Mouse (Mus musculus) hindbrain, embryonic 14.5 days (tissue): Measurements from ENCODE around the gene Npdc1. TPM values are rescaled to one million over a fixed set of nuclear protein-coding genes. Genes with fewer than 3 reads are reported as not detected.
"Not testable (repeated sequence)": the region's sequence is repeated elsewhere in the genome, so short reads cannot be mapped to it uniquely, and the experiment has no call there.

ENCODE experiments used
- ATAC-seq: fragments of 200-750 bp; cut with Nextera tagmentation; 2 replicates; pipeline ENCODE4 v1.8.0; 2017; ENCODE audit warnings: moderate number of reproducible peaks, mild to moderate bottlenecking, moderate TSS enrichment, moderate library complexity; ENCODE audit not compliant: low FRiP score
- DNase-seq: peaks from one replicate; pipeline ENCODE4 v3.0.0-alpha.2; 2015; ENCODE audit warnings: low spot score
- H3K27ac ChIP-seq: fragments of 300-500 bp; sonication (generic); 2 replicates; pipeline ENCODE4 v1.5.1; 2014; ENCODE audit warnings: mild to moderate bottlenecking, moderate library complexity
- H3K27me3 ChIP-seq: fragments of 300-500 bp; sonication (generic); 2 replicates; pipeline ENCODE4 v1.6.1; 2014; ENCODE audit warnings: mild to moderate bottlenecking, low read length, mixed read lengths; ENCODE audit not compliant: control insufficient read depth, insufficient read depth
- H3K36me3 ChIP-seq: fragments of 300-500 bp; sonication (generic); replicated peaks from 2 replicates; pipeline ENCODE4 v1.6.1; 2014; ENCODE audit not compliant: control insufficient read depth, insufficient read depth
- H3K4me1 ChIP-seq: fragments of 300-500 bp; sonication (generic); replicated peaks from 2 replicates; pipeline ENCODE4 v1.6.1; 2014; ENCODE audit warnings: antibody characterized with exemption, low read length, mixed read lengths; ENCODE audit not compliant: control insufficient read depth, insufficient read depth
- H3K4me2 ChIP-seq: fragments of 300-500 bp; sonication (generic); replicated peaks from 2 replicates; pipeline ENCODE4 v1.6.1; 2014; ENCODE audit warnings: mild to moderate bottlenecking, moderate library complexity
- H3K4me3 ChIP-seq: fragments of 300-500 bp; sonication (generic); replicated peaks from 2 replicates; pipeline ENCODE4 v1.5.1; 2014; ENCODE audit warnings: mild to moderate bottlenecking, low read length
- H3K9ac ChIP-seq: fragments of 300-500 bp; sonication (generic); 2 replicates; pipeline ENCODE4 v1.6.1; 2014
- H3K9me3 ChIP-seq: fragments of 300-500 bp; sonication (generic); 2 replicates; pipeline ENCODE4 v1.6.1; 2016; ENCODE audit warnings: low read length; ENCODE audit not compliant: control insufficient read depth
- WGBS: fragments of 180-500 bp; shearing (Covaris S2); extraction: QIAGEN DNeasy Blood & Tissue Kit; methylation state at CpG from one replicate; pipeline ENCODE4 v1.1.7; 2014; 5-methylcytosine and 5-hydroxymethylcytosine counted together
- polyA plus RNA-seq: library from polyadenylated mRNA; unstranded; fragments of >200 nt; fragmentation: Nextera tagmentation; extraction: Ambion mirVana; gene quantifications from 2 replicates; pipeline ENCODE4 v1.2.1, GENCODE M21; 2014

Gene Npdc1
- polyA plus RNA-seq, 1 experiment from 2014 or later: 378 TPM

DNA sequence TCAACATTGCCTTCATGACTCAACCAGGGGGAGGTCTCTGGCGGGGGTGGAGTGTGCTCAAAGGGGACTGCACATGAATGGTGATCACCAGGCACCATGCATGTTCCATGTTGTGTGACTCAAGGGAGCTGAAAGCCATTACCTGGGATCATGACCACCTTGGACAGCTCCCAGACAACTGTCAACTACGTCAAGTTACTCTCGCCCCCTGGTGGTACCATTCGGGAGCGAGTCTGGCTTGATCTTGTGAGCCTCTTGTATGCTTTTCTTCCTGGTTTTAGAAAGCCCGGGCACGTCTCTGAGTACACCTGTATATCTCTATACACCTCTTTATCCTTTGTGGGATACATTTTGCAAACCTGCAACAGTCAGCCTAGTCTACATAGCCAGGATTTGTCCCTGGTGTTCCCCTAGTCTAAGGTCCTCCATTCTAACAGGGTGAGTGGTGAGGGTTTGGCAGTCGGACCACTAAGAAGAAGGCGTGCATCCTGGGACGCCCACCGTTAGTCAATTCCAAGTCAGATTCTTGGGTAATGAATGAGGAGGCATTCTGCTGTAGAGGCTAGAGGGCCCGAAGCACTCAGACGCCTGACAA, 3.3 kb downstream of the Npdc1 start:
- Histone ChIP-seq H3K27ac (peak overlapping the region; percentile 95), H3K9ac (peak overlapping the region; percentile 99), H3K4me1 (peaks cover 32% of the 10 kb centered on the region), H3K4me3 (peak overlapping the region; percentile 94), H3K27me3 (peaks cover 34% of the 10 kb centered on the region), H3K36me3 (peaks cover 10% of the 10 kb centered on the region), H3K9me3 (no peaks in the 10 kb centered on the region), H3K4me2 (peak overlapping the region; percentile 62)
- DNase-seq (peak; percentile 88), ATAC-seq (peak; percentile 9; the same call in 1 of the 2 replicates)
- under 1% methylated on average over 13 of the region's 13 CpGs for WGBS

DNA sequence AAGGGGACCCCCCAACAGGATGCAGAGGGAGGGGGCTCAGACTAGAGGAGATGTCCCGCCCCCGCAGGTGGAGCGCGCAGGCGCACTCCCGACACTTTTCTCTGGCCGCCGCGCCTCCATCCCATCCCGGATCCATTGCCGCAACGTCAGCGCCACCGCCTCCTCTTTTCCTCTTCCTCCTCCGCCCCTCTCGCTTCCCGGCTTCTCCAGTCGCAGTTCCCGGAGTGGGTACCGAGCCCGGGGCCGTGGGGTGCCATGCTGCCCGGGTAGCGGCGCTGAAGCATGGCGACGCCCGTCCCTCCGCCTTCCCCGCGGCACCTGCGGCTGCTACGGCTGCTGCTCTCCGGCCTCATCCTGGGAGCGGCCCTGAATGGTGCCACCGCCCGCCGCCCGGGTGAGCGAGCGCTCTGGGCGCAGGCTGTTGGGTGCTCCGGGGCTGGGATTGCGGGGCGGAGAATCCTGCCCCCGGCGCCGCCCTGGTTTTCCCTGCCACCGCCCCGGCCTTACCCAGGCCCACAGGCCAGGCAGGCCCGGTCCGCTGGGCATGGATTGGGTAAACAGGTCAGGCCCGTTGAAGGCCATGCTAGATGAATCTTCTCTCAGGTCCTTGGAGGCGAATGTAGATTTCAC, 3.9 kb downstream of the Npdc1 start:
- H3K4me1 ChIP-seq: peaks cover 32% of the 10 kb centered on the region
- peaks cover 16% of the 10 kb centered on the region for H3K36me3 ChIP-seq
- peak overlapping the region; percentile 94 for H3K4me3 ChIP-seq
- peak; percentile 82 for DNase-seq
- peaks cover 28% of the 10 kb centered on the region for H3K27me3 ChIP-seq
- no peaks in the 10 kb centered on the region for H3K9me3 ChIP-seq
- peak overlapping the region; percentile 95 for H3K27ac ChIP-seq
- H3K4me2 ChIP-seq: peak overlapping the region; percentile 62
- under 1% methylated on average over 48 of the region's 54 CpGs for WGBS
- ATAC-seq: peak; percentile 85
- H3K9ac ChIP-seq: peak overlapping the region; percentile 99

DNA sequence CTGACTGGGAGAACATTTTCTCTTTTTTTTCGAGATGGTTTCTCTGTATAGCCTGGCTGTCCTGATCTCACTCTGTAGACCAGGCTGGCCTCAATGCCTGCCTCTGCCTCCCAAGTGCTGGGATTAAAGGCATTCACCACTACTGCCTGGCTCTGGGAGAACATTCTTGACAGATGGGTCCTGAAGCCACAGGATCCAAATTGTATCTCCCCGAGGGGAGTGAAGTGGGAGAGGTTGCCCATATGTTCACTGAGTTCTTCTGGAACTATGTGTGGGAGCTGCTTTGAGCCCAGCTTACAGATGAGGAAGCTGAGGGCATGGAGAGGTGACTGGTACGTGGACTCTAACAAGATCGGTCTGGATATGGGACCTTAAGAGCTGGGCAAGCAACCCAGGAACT, 4.8 kb downstream of the Npdc1 start:
- DNase-seq (no peak), ATAC-seq (no peak)
- H3K27me3 ChIP-seq: peaks cover 19% of the 10 kb centered on the region
- peaks cover 25% of the 10 kb centered on the region for H3K36me3 ChIP-seq
- H3K27ac ChIP-seq: peak overlapping the region; percentile 95; the same call in 1 of the 2 replicates
- H3K4me1 ChIP-seq: peaks cover 32% of the 10 kb centered on the region
- no peaks in the 10 kb centered on the region for H3K9me3 ChIP-seq
- H3K4me2 ChIP-seq: peak overlapping the region; percentile 62
- H3K4me3 ChIP-seq: peak overlapping the region; percentile 94
- H3K9ac ChIP-seq: peak overlapping the region; percentile 99
- WGBS: 85% methylated on average over 4 of the region's 4 CpGs

DNA sequence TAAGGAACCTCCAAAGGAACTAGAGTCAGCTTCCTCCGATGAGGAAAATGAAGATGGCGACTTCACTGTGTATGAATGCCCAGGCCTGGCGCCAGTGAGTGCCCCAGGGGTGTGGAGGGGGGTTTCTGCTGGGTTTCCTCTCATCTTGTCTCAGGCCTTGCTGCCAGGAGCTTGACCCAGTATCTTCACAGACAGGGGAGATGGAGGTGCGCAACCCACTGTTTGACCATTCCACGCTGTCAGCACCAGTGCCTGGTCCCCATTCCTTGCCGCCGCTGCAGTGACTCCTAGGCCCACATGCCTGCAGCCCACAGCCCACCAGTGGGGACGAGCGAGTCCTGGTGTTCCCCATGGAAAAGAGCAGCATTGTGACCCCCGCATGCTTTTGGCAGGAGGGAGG, 9.8 kb downstream of the Npdc1 start:
- WGBS: 90% methylated on average over 10 of the region's 10 CpGs
- Histone ChIP-seq H3K27me3 (no peaks in the 10 kb centered on the region), H3K36me3 (peaks cover 67% of the 10 kb centered on the region), H3K4me1 (peaks cover 16% of the 10 kb centered on the region), H3K9ac (no peak overlapping the region), H3K4me3 (no peak overlapping the region), H3K4me2 (no peak overlapping the region), H3K9me3 (no peaks in the 10 kb centered on the region), H3K27ac (no peak overlapping the region)
- DNase-seq (no peak), ATAC-seq (no peak)

DNA sequence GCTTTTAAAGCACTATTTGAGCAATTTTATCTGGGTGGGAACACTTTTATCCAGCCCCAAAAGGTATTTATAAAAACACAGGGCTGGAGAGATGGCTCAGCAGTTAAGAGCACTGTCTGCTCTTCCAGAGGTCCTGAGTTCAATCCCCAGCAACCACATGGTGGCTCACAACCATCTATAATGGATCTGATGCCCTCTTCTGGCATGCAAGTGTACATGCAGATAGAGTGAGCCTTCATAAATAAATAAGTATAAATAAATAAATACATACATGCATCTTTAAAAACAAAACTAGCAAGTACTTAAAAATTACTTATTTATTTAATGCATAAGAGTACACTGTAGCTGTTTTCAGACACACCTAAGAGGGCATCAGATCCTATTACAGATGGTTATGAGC, 14.3 kb downstream of the Npdc1 start:
- not testable (repeated sequence) for ATAC-seq, H3K9me3 ChIP-seq, H3K4me3 ChIP-seq, H3K4me2 ChIP-seq, H3K27ac ChIP-seq, H3K9ac ChIP-seq, H3K4me1 ChIP-seq, H3K27me3 ChIP-seq, DNase-seq
- H3K36me3 ChIP-seq: peaks cover 51% of the 10 kb centered on the region

DNA sequence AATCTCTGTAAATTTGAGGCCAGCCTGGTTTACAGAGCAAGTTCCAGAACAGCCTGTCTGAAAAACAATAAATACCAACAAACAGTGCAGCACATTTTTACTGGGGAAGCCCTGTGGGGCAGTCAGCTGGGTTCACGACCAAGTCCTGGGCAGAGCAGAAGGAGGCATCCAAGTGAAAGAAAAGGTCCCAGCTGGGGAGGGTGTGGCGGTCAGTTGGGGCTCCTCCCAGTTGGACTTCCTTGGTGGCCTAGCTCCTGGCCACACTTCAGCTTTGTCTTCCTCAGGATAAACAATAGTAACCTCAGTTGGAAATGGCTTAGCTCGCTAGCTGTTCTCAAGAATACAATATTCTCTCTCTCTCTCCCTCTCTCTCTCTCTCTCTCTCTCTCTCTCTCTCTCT, 18.3 kb downstream of the Npdc1 start:
- no peaks in the 10 kb centered on the region for H3K4me1 ChIP-seq
- H3K9me3 ChIP-seq: no peaks in the 10 kb centered on the region
- WGBS: 14% methylated on average over 3 of the region's 3 CpGs
- H3K4me3 ChIP-seq: no peak overlapping the region
- H3K9ac ChIP-seq: no peak overlapping the region
- peaks cover 18% of the 10 kb centered on the region for H3K36me3 ChIP-seq
- H3K27ac ChIP-seq: no peak overlapping the region
- ATAC-seq (no peak), DNase-seq (no peak)
- no peak overlapping the region for H3K4me2 ChIP-seq
- H3K27me3 ChIP-seq: no peaks in the 10 kb centered on the region

DNA sequence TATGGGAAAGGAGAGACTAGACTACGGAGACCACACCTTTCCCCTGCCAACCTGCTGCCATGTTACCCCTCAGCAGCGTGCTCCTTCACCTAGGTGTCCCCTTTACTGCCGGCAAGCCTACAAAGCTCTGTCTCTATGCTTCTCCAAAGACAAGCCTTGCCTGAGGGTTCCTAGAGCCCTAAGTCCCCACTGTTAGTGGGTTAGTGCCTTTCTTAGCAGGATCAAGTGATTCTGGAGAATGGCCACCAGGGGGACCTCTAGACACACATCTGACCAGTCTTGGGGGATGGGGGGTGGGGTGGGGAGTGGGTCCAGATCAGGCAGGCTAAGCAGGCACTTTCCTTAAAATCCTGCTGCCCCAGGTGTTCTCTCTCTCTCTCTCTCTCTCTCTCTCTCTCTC, 22.7 kb downstream of the Npdc1 start:
- ATAC-seq (no peak), DNase-seq (peak; percentile 61)
- no peak overlapping the region for H3K27ac ChIP-seq
- H3K4me3 ChIP-seq: no peak overlapping the region
- H3K36me3 ChIP-seq: no peaks in the 10 kb centered on the region
- no peak overlapping the region; the same call in 1 of the 2 replicates for H3K9ac ChIP-seq
- 24% methylated on average over 3 of the region's 3 CpGs for WGBS
- H3K9me3 ChIP-seq: no peaks in the 10 kb centered on the region
- H3K4me1 ChIP-seq: no peaks in the 10 kb centered on the region
- no peak overlapping the region for H3K4me2 ChIP-seq
- peaks cover 10% of the 10 kb centered on the region; the same call in 1 of the 2 replicates for H3K27me3 ChIP-seq

DNA sequence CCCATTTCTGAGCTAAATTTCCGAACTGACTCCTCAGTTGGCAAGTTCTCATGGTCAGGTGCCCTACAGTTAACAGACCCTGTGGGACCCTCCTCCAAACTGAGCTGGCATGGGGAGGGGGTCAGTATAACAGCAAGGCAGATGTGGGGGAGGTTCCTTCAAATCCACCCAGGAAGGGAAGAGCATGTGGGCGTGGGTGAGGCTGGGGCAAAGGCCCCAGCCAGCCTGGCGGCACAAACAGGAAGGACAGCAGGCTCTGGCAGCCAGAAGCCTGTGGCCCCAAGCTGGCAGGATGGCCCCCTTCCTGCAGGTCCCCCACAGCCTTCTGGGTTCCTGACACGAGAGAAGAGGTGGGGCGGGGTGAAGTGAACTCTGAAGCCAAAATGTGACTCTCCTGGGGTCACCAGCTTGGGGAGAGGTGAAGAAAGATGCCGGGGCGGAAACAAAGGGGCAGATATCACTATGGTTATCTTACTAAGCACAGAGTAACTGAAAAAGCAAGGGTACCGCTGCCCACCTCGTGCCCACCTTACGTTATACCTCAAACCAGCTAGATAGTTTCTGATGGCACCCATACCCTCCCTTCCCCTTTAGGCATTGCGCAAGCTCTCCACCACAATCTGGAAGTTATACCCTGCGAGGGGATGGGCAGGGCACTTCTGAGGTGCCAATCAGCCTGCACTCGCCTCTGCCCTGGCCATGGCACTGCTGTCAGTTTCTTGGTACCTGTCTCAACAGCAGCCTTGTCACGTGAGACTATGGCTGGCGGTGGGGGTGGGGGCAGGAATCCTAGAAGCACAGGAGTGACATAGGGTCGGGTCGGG, 23.6 kb downstream of the Npdc1 start, which contains the start of gene Fut7:
Fut7 (plus strand) TSS at position 681 of the 824 bp plus-strand sequence.
- no peaks in the 10 kb centered on the region for H3K4me1 ChIP-seq
- 69% methylated on average over 17 of the region's 17 CpGs for WGBS
- no peak within 1 kb of the TSS for H3K27ac ChIP-seq
- no peak within 1 kb of the TSS for H3K4me2 ChIP-seq
- H3K4me3 ChIP-seq: no peak within 1 kb of the TSS
- DNase-seq (no peak), ATAC-seq (no peak)
- no peak within 1 kb of the TSS for H3K9ac ChIP-seq
- no peaks in the 10 kb centered on the region for H3K9me3 ChIP-seq
- peaks cover 10% of the 10 kb centered on the region; the same call in 1 of the 2 replicates for H3K27me3 ChIP-seq
- no peaks in the 10 kb centered on the region for H3K36me3 ChIP-seq

DNA sequence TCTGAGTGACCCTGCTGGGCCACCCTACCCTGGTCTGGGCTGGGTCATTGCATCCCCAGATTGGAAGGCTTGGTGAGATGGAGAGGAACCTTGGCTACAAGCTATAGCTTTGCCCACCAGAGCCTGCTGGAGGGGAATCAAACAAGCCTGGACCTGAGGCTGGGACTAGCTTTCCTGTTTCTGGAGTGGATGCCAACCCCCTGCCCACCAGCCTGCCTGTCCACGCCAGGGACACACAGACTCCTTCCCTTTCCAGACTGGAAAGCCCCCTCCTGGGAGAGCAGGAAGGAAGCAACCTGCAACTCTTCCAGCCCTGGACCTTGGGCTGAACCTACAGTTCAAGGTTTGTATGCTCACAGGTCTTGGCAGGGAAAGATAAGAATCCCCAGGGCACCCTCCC, 24.5 kb downstream of the Npdc1 start:
- 67% methylated on average over 1 of the region's 1 CpGs for WGBS
- Histone ChIP-seq H3K27ac (no peak overlapping the region), H3K9ac (no peak overlapping the region), H3K9me3 (no peaks in the 10 kb centered on the region), H3K4me3 (no peak overlapping the region), H3K36me3 (no peaks in the 10 kb centered on the region), H3K4me2 (no peak overlapping the region), H3K27me3 (peaks cover 10% of the 10 kb centered on the region; the same call in 1 of the 2 replicates), H3K4me1 (no peaks in the 10 kb centered on the region)
- DNase-seq (no peak), ATAC-seq (no peak)
